In the genomic region with DNA sequence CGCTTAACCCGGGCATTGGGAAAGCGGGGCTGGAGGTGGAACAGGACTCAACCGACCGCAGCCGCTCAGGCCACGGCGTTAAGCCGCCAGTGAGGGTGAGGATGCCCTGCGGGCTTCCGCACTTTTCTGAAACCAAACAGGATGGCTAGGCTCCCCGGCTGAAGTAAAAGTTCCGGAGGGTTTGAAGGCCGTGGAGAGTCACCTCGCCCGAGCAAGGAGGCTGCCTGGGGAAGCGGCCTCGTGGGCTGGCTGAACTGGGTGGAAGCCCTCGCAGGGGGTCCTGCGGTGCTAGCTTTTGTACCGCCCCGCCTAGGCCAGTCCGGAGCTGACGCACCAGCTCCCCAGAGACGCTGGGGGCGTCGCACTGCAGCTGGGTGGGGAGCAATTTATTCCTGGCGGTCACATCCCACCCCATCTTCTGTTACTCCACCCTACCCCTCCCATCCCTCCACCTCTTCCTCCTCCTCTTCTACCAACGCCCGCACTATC, we compare ENCODE assay signal across 8 mouse cellular contexts.
DNase-seq lines count a peak whose midpoint lies in the region; ATAC-seq and TF ChIP-seq lines count a peak whose summit lies in the region.

No protein-coding gene starts in this region.

- peaks cover 15% of the 10 kb centered on the region for H3K4me1 ChIP-seq in forebrain, embryonic 10.5 days
- peaks cover 34% of the 10 kb centered on the region for H3K4me1 ChIP-seq in midbrain, embryonic 13.5 days (replicated peaks)

- no peaks in the 10 kb centered on the region for H3K9me3 ChIP-seq in forebrain, embryonic 10.5 days
- H3K9me3 ChIP-seq in midbrain, embryonic 13.5 days: no peaks in the 10 kb centered on the region

- peak overlapping the region; percentile 84 for H3K4me3 ChIP-seq in forebrain, embryonic 10.5 days
- H3K4me3 ChIP-seq in layer of hippocampus, adult 2 months: peak overlapping the region; percentile 88
- H3K4me3 ChIP-seq in midbrain, embryonic 13.5 days (replicated peaks): peak overlapping the region; percentile 76

- H3K27me3 ChIP-seq in forebrain, embryonic 10.5 days (ENCODE audit: poor library complexity, severe bottlenecking): peaks cover 100% of the 10 kb centered on the region
- peaks cover 31% of the 10 kb centered on the region for H3K27me3 ChIP-seq in midbrain, embryonic 13.5 days

- H3K4me2 ChIP-seq in midbrain, embryonic 13.5 days (replicated peaks): peak overlapping the region; percentile 74

- ATAC-seq in midbrain, embryonic 13.5 days: peak; percentile 86

- peak overlapping the region; percentile 100 for H3K27ac ChIP-seq in forebrain, embryonic 10.5 days
- peak overlapping the region; percentile 100 for H3K27ac ChIP-seq in layer of hippocampus, adult 2 months
- peak overlapping the region; percentile 100 for H3K27ac ChIP-seq in midbrain, embryonic 13.5 days

- DNase-seq in ES-CJ7 (ENCODE audit: low read depth, low spot score): peak; percentile 75
- peak; percentile 95 for DNase-seq in brain, adult 2 months (ENCODE audit: low read depth, low spot score)
- DNase-seq in forebrain, embryonic 10.5 days (ENCODE audit: extremely low spot score, low spot score): peak; percentile 78
- peak; percentile 82 to 90 for DNase-seq in layer of hippocampus, adult 2 months (ENCODE audit: low spot score in 2 of 2)
- DNase-seq in spleen, adult 18-20 months: no peak
- DNase-seq in gastrocnemius, adult 8-10 months (ENCODE audit: low spot score in 2 of 2): no peak
- no peak for DNase-seq in lung, postnatal 14 days

- H3K36me3 ChIP-seq in forebrain, embryonic 10.5 days (replicated peaks): peaks cover 6% of the 10 kb centered on the region; the same call in 1 of the 2 replicates
- H3K36me3 ChIP-seq in midbrain, embryonic 13.5 days: no peaks in the 10 kb centered on the region

- H3K9ac ChIP-seq in midbrain, embryonic 13.5 days (replicated peaks): peak overlapping the region; percentile 93

- WGBS in forebrain, embryonic 10.5 days: under 1% methylated on average over 30 of the region's 30 CpGs
- under 1% methylated on average over 30 of the region's 30 CpGs for WGBS in midbrain, embryonic 13.5 days

- peak; percentile 65 for TF ChIP-seq CTCF in layer of hippocampus, adult 2 months (conservative IDR thresholded peaks at IDR 0.05)

Comparison
In these comparisons a context has a peak if more than half of its experiments do, and no peak if none do; other contexts are left out.
1. DNase-seq: peak in ES-CJ7 (single experiment), brain, adult 2 months (single experiment), forebrain, embryonic 10.5 days (single experiment) and layer of hippocampus, adult 2 months (2 of 2); none in spleen, adult 18-20 months (0 of 2), gastrocnemius, adult 8-10 months (0 of 2) and lung, postnatal 14 days (single experiment).
2. Peak in every context shown above with its lines, with median percentiles within 50 percentile points of each other: H3K27ac ChIP-seq and H3K4me3 ChIP-seq.